Mouse (Mus musculus) brain, embryonic 14.5 days (tissue): Measurements from ENCODE around the gene E130218I03Rik. TPM values are rescaled to one million over a fixed set of nuclear protein-coding genes. Genes with fewer than 3 reads are reported as not detected.

Experiments used
- DNase-seq: peaks from one replicate; pipeline ENCODE4 v3.0.0-alpha.2; 2011; ENCODE audit warnings: low read depth
- CTCF ChIP-seq: fragments of 200-500 bp; IDR thresholded peaks from 2 replicates; pipeline ENCODE4 v1.5.1; 2012; ENCODE audit warnings: inconsistent platforms, mild to moderate bottlenecking, moderate library complexity, borderline replicate concordance; ENCODE audit not compliant: insufficient read depth, insufficient read length; ENCODE audit errors: extremely low read depth
- POLR2A ChIP-seq: fragments of 200-500 bp; IDR thresholded peaks from 2 replicates; pipeline ENCODE4 v1.6.1; 2012; ENCODE audit warnings: mild to moderate bottlenecking, inconsistent platforms, borderline replicate concordance; ENCODE audit not compliant: poor library complexity, insufficient read depth, insufficient read length, severe bottlenecking; ENCODE audit errors: extremely low read depth
- polyA plus RNA-seq: library from polyadenylated mRNA; depleted of rRNA; stranded (reverse); fragments of >200 nt; gene quantifications from 2 replicates; pipeline ENCODE4 v1.2.3, GENCODE M21; 2012

Gene E130218I03Rik
- polyA plus RNA-seq, 1 experiment = not detected

DNA sequence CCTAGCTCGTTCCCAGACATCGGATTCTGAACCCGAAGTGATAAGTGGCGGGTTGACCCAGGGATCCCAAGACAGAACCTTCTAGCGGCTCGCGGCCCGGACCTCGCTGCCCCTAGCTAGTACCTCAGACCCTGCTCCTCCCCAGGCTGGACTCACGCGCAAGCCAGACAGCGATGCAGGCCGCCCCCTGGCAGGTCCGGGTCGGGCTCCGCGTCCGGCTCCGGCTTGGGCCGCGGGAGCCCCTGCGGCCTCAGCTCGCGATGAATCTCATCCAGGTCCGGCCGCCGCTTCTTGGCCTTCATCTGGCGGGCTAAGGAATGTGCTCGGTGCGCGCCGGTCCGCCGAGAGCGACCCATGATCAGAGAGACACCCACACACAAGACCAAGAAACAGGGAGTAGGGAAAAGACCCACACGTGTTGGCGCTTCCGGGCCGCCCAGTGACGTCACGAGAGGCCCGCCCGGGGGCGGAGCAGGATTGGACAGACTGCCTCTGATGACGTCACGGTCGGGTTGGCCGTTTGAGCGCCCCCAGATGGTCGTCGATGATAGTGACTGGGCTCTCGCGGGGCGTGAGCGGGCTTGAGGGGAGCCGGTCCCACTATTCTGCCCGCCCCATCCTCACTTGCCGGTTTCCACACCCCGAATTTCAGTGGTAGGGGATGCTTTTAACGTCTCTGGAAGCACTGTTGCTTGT lies 1.8 kb downstream of the E130218I03Rik start, which contains the start of gene Zfp593:
Gene Zfp593 (minus strand): TSS at position 445 of the 696 bp plus-strand sequence.
- 0 out of 2 replicates have a peak, but pooled peaks have one; percentile 24 for TF ChIP-seq POLR2A
- peak; percentile 90 for TF ChIP-seq CTCF
- peak; percentile 95 for DNase-seq

DNA sequence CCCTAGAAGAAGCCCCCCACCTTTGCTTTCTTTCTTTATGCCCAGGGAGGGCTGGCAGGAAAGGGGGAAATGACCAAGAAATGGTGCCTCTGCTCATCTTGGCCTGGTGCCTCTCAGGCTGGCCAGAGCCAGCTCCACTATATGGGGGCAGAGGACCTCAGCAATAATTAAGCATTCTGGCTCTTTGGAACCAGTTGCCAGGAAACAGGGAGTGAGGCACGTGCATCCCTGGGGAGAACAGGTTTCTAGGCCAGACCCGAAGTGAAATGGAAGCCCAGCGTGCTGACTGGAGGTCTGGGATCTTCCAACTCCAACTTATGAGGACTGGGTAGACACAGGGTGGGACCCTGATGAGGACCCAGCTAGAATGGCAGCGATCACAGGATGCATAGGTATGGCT lies 2.8 kb downstream of the E130218I03Rik start:
- TF ChIP-seq CTCF (no peak), POLR2A (no peak)
- peak; percentile 69 for DNase-seq

DNA sequence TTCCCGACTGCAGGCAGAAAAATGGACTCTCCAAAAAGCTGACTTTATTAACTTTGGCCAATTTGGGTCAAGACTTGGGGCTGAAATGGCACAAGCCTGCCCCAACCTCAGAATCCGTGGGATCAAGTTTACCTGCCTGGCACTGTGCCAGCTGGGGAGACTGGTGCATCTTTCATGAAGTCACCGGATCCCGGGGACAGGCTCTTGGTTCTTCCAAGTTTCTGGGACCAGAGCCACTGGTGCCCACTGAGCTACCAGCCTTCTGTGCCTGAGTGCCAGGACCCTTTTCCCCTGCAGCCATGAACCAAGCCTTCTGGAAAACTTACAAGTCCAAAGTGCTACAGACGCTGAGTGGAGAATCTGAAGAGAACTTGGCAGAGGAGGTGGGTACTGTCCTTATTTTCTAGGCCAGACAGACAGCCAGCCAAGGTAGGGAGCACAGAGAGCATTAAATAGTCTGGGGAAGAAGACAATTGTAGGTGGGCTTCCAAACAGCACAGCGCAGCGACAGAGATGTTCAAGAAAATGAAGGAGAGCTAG lies 3.3 kb downstream of the E130218I03Rik start, which contains the start of gene Gm30191:
Gene Gm30191 (plus strand): TSS at position 217 of the 540 bp plus-strand sequence.
- DNase-seq = no peak
- TF ChIP-seq POLR2A (no peak), CTCF (no peak)

DNA sequence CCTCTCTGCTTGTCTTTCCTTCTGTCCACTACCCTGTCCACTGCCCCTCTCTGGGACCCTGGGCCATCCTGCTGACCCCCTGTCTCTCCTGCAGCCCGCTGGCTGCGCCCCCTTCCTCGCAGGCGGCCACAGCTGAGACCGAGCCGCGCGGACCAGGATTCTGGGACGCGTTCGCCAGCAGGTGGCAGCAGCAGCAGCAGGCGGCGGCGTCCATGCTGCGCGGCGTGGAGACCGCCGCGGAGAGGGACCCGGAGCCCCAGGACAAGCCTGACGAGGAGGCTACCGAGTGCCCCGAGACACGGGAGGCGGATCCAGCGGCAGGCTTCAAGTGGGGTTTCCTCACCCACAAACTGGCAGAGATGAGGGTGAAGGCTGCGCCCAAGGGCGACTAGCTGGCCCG lies 6.2 kb downstream of the E130218I03Rik start:
- peak; percentile 81 for TF ChIP-seq CTCF
- no peak for TF ChIP-seq POLR2A
- DNase-seq = peak; percentile 77

DNA sequence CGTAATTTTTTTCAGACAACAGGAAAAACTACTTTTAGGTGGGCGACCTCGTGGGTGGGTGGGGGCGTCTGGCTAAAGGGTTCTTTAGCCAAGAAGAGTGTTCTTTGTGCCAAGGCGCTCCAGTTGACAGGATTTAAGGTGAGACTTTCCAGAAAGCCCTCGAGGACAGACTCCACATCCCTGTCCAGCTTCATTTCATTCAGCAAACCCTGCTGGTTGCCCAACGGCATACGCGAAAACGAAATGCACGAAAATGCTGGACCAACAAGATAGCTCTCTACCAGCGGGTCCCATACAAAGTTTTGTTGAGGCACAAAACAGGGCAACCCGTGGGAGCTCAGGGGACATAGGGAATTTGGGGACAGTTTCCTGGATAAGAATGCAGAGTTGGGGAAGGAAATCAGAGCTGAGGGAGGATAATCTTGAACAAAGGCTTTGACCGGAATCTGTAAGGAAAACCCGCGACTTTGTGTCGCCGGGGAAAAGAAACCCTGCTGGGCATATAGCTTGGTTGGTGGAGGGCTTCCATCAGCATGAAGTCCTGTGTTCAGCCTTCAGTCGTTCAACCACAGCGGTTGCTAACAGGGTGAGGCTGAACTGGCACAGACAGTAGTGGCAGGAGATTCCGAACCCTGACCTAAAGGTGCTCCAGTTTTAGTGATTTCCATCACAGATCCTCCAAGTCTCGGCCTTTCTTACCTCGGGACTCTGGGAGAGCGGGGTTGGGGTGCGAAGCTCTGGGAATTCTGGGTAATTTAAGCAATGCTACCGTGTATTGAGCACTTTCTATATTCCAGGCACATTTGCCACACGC lies 6.9 kb downstream of the E130218I03Rik start:
- no peak for TF ChIP-seq POLR2A
- TF ChIP-seq CTCF = no peak
- peak; percentile 27 for DNase-seq

DNA sequence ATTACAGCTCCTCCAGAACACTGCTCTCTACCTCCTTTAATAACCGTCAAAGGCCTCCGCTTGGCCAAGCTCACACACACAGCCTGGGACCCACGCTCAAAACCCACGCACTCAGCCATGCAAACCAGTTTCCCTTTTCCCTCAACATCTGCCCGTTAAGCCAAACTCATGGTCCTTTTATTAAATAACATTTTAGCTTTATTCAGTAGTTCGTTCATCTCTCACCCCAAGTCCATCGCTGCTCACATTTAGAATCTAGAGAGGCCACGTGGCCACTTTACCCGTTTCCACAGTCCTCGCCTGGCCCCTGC lies 7.4 kb downstream of the E130218I03Rik start:
- TF ChIP-seq POLR2A = no peak
- DNase-seq = no peak

DNA sequence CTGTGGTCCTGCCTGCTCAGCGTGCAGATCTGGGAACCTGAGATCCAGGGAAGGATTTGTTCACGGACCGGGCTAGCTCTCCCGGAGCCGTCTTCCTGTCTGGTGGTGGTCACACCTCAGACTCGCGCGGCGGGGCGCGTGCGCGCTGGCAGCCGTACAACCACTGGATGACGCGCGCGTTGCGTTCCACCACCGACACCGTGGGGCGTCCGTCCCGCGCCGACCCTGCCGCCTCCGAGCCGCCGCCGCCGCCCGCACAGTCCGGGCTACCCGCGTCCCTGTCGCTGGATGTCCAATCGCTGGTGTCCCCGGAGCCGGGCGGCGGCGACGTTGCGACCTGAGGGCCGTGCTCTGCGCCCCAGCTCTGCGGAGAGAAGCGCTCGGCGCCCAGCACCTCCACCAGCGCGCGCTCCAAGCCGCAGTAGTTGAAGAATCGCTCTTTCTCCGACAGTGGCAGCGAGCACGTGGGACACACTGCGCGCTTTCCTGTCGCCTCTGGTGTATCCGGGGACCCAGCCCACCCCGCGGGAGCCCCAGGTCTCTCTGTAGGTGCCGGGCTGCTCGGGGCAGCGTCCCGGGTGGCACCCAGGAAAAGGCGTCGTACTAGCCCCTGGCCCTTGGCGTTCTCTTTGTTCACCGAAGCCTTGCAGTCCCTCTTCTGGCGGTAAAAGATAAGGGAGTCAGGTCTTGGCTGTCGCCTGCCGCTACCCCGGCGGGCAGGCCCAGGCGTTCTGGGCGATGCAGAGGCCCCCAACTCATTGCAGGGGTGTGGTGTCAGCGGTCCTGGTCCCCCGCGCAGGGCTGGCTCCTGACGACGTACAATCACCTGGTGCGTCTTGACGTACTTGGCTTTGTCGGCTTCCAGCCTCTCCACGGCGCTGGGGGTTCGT lies 8.0 kb downstream of the E130218I03Rik start:
- TF ChIP-seq POLR2A (0 out of 2 replicates have a peak, but pooled peaks have one; percentile 35), CTCF (peak; percentile 6; the same call in 1 of the 2 replicates)
- DNase-seq = peak; percentile 79

DNA sequence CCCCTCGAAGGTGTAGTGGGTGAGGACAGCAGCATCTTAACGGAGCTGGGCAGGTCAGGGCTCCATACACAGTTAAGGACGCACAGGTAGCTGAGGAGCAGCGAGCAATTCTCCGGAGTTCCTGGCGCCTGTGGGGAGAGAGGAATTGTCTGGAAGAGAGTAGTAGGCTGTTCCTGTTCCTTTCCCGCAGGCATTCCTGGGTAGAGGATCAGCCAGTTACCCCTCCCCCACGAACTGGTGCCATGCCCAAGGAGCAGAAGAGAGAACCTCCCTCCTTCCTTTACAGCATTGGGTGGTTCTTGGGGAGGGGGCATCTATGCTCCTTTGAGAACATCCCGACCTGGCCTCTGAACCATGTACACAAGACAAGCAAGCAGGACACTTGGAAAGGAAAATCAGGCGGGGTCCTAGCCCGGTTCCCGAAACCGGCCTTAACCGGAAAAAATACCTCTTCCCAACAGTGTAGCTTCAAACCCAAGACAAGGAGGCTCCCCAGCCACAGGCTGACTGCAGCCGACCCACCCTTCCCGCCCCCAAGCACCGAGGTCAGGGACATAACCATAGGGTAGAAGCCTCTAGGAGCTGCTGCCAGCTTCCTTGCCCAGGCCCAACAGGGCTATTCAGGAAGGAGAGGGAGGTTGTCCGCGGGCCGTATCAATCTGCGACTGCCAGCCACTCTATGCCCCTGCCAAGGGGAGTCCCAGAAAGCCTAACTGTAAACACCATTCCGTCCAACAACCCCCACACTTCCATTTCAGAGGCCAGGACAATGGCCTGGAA lies 8.9 kb downstream of the E130218I03Rik start:
- TF ChIP-seq POLR2A (no peak), CTCF (no peak)
- peak; percentile 47 for DNase-seq

DNA sequence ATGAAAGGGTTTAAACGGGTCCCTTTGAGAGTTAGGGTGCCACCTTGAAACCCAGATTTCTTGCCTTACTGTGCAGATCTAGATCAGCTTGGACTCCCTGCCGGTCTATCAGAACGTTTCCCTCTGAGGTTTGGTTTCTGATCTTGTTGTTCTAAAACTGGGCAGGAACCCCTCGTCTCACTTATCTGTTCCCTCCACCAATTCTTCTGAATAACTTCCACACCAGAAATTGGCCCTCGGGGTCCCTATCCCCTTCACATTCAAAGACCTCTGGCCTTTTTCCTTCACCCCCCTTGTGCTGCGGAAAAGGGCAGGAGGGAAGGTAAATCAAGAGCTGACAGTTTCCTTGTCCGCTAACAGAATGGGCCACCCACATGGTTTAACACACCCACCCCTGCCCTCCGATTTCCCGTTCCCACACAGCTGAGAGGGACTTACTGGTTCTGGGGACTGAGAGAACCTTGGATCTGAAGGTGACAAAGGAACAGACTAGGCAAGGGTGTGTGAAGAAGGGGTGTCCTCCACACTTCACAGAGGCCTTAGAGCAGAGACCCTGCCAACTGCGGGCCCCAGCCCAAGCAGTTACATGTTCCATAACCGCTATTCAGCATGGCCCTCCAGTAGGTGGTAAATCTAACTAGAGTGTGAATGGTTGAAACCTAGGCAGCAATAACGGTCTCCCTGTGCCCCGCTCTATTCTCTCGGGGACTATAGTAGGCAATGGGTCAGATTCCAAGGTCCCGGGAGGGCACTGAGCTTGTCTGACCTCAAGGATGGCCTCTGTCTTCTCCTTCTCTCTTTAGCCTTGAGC lies 9.7 kb downstream of the E130218I03Rik start:
- TF ChIP-seq POLR2A = no peak
- TF ChIP-seq CTCF = no peak
- DNase-seq = no peak

DNA sequence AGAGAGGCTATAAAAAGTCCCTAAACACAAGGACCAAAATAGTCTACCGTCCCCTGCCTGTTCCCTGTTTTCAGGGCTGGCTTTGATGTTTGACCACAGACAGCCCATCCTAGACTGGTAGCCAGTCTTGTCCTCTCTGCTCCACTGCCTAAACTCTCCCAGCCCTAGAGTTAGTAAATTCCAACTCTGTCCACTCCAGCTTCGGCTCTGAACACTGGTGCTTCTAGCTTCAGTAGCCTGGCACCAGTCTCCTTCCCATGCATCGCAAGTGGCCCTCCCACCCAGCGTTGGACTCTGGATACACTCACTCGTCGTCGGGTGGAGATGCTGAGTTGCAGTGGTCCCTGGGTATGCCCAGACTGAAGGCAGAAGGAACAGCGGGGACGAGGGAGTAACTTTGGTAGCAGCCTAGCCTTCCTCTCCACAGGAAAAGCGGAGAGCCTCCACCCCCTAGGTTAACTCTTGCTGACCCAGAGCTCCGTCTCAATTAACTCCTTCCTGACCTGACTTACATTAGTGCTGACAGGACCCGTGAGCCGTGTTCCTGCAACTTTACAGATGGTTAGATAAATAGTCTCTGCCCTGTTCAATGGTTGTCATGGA lies 10.4 kb downstream of the E130218I03Rik start, which contains the start of gene Grrp1:
Gene Grrp1 (minus strand): TSS at position 385 of the 603 bp plus-strand sequence.
- no peak for TF ChIP-seq CTCF
- no peak for TF ChIP-seq POLR2A
- DNase-seq = peak; percentile 38

DNA sequence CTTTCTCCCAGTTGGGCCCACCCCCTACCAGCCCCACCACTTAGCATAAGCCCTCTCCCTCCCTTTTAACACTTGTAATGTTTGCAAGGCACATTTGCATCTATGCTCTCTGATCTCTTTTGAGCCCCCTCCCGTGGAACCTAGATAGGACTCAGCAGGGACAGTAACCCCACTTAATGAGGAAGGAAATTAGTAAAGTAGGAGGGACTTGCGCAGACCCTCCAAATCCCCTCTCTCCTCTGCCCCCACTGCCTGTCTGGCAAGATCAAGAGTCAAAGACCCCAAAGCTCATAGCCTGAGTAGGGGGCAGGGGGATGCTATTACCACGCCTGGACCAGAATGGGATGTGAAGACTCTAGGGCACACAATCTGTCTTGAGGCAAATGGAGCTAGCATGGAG lies 11.4 kb downstream of the E130218I03Rik start:
- TF ChIP-seq POLR2A = no peak
- no peak for TF ChIP-seq CTCF
- DNase-seq = no peak

DNA sequence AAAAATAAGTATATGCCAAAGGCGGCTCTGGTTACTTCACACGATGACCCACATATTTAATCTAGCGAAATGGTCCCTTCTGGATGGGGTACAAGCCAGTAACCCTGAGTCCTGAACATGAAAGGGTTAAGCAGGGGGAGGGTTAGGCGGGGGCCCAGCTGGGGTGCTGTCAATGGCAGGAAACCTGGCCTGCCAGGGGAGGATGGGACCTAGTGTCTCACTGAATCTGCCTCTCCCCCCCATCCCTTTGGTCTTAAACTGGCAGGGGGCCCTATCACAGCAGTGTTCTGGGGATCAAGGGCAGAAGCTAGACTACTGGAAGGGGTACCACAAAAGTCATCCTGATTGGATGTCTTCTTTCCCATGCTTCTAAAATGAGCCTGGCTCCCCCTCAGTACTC lies 12.4 kb downstream of the E130218I03Rik start:
- DNase-seq = no peak
- no peak for TF ChIP-seq POLR2A
- TF ChIP-seq CTCF = no peak
